Mouse (Mus musculus) midbrain, embryonic 10.5 days (tissue): ENCODE data around the gene Kdelr1. TPM values are rescaled to one million over a fixed set of nuclear protein-coding genes. Genes with fewer than 3 reads are reported as not detected.

ENCODE experiments used
- DNase-seq: peaks from one replicate; pipeline ENCODE4 v3.0.0-alpha.2; 2017; ENCODE audit warnings: low spot score
- H3K27ac ChIP-seq: fragments of 300-500 bp; sonication (generic); replicated peaks from 2 replicates; pipeline ENCODE4 v1.5.1; 2016; ENCODE audit warnings: mild to moderate bottlenecking
- H3K27me3 ChIP-seq: fragments of 300-500 bp; sonication (generic); 2 replicates; pipeline ENCODE4 v1.6.1; 2016; ENCODE audit warnings: low read depth, mild to moderate bottlenecking; ENCODE audit not compliant: poor library complexity, severe bottlenecking
- H3K36me3 ChIP-seq: fragments of 300-500 bp; sonication (generic); 2 replicates; pipeline ENCODE4 v1.6.1; 2016; ENCODE audit warnings: mild to moderate bottlenecking, moderate library complexity
- H3K4me1 ChIP-seq: fragments of 300-500 bp; sonication (generic); 2 replicates; pipeline ENCODE4 v1.6.1; 2016
- H3K4me3 ChIP-seq: fragments of 300-500 bp; sonication (generic); 2 replicates; pipeline ENCODE4 v1.5.1; 2016; ENCODE audit warnings: mild to moderate bottlenecking, moderate library complexity
- H3K9me3 ChIP-seq: fragments of 300-500 bp; sonication (generic); replicated peaks from 2 replicates; pipeline ENCODE4 v1.6.1; 2016; ENCODE audit warnings: mild to moderate bottlenecking
- WGBS: fragments of 180-500 bp; shearing (Covaris S2); methylation state at CpG from one replicate; pipeline ENCODE4 v1.1.7; 2016; 5-methylcytosine and 5-hydroxymethylcytosine counted together
- polyA plus RNA-seq: library from polyadenylated mRNA; unstranded; fragments of >200 nt; fragmentation: Nextera tagmentation; extraction: Ambion mirVana; gene quantifications from 2 replicates; pipeline ENCODE4 v1.2.1, GENCODE M21; 2016

The Kdelr1 gene
- polyA plus RNA-seq, 1 experiment from 2014 or later, result 39.0 TPM

DNA sequence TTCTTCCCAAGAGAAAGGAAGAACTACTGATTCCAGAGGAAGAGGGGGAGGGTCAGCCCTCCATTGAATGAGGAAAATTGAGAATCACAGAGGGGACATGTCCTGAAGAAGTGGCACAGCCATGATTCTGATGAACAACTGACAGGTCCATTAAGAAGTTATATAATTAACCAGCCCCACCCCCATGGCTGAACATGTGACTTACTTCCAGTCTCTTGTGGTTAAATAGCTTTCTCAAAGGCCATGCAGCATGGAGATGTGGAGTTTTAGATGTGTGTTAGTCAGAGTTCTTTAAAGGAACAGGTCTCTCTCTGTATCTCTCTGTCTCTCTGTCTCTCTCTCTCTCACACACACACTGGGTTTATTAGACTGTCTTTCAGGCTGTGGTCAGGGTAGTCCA, 35.8 kb downstream of the Kdelr1 start:
- H3K36me3 ChIP-seq, result peaks cover 42% of the 10 kb centered on the region

GRCm38 (mm10) chr7:45909145-45909544, 36.6 kb downstream of the Kdelr1 start:
- H3K36me3 ChIP-seq, result peaks cover 49% of the 10 kb centered on the region
- WGBS, result 96% methylated on average over 16 of the region's 16 CpGs

More for the DNA sequence above, 35.8 kb downstream of the Kdelr1 start:
- H3K9me3 ChIP-seq, result 0 out of 2 replicates have a peak, but pooled peaks cover 7% of the 10 kb centered on the region
- H3K4me3 ChIP-seq, result no peak overlapping the region
- no peak for DNase-seq
- no peak overlapping the region for H3K27ac ChIP-seq
- no peaks in the 10 kb centered on the region for H3K4me1 ChIP-seq
- H3K27me3 ChIP-seq, result no peaks in the 10 kb centered on the region

GRCm38 (mm10) chr7:45914067-45914466, 41.5 kb downstream of the Kdelr1 start:
- 88% methylated on average over 6 of the region's 6 CpGs for WGBS
- H3K27me3 ChIP-seq, result peaks cover 2% of the 10 kb centered on the region
- H3K9me3 ChIP-seq, result 0 out of 2 replicates have a peak, but pooled peaks cover 3% of the 10 kb centered on the region
- H3K27ac ChIP-seq, result no peak overlapping the region
- peaks cover 24% of the 10 kb centered on the region for H3K4me1 ChIP-seq
- H3K4me3 ChIP-seq, result no peak overlapping the region
- DNase-seq, result no peak
- peaks cover 35% of the 10 kb centered on the region for H3K36me3 ChIP-seq

More at GRCm38 (mm10) chr7:45909145-45909544, 36.6 kb downstream of the Kdelr1 start:
- Histone ChIP-seq H3K27me3 (no peaks in the 10 kb centered on the region), H3K4me3 (no peak overlapping the region), H3K27ac (no peak overlapping the region), H3K4me1 (no peaks in the 10 kb centered on the region), H3K9me3 (0 out of 2 replicates have a peak, but pooled peaks cover 3% of the 10 kb centered on the region)
- no peak for DNase-seq

- no peak overlapping the region for H3K4me3 ChIP-seq
- H3K4me1 ChIP-seq, result peaks cover 29% of the 10 kb centered on the region
- 0 out of 2 replicates have a peak, but pooled peaks cover under 1% of the 10 kb centered on the region for H3K9me3 ChIP-seq
- no peak for DNase-seq
- peaks cover 25% of the 10 kb centered on the region for H3K36me3 ChIP-seq
- peaks cover 4% of the 10 kb centered on the region for H3K27me3 ChIP-seq
- WGBS, result 87% methylated on average over 5 of the region's 5 CpGs
- H3K27ac ChIP-seq, result no peak overlapping the region
These were observed 42.4 kb downstream of the Kdelr1 start for GRCm38 (mm10) chr7:45915011-45915410.

- H3K27ac ChIP-seq, result peak overlapping the region; percentile 73
- peak; percentile 60 for DNase-seq
- peaks cover 17% of the 10 kb centered on the region for H3K27me3 ChIP-seq
- WGBS, result 38% methylated on average over 26 of the region's 26 CpGs
- H3K9me3 ChIP-seq, result no peaks in the 10 kb centered on the region
- H3K4me1 ChIP-seq, result peaks cover 34% of the 10 kb centered on the region
- H3K4me3 ChIP-seq, result peak overlapping the region; percentile 41
- H3K36me3 ChIP-seq, result peaks cover 12% of the 10 kb centered on the region
These were observed 43.8 kb downstream of the Kdelr1 start for GRCm38 (mm10) chr7:45916056-45917003.

GRCm38 (mm10) chr7:45917004-45917704, 44.6 kb downstream of the Kdelr1 start:
- H3K27ac ChIP-seq, result peak overlapping the region; percentile 73
- peak overlapping the region; percentile 41 for H3K4me3 ChIP-seq
- H3K36me3 ChIP-seq, result peaks cover 12% of the 10 kb centered on the region; the same call in 1 of the 2 replicates

GRCm38 (mm10) chr7:45917926-45918325, 45.4 kb downstream of the Kdelr1 start:
- H3K36me3 ChIP-seq, result peaks cover 11% of the 10 kb centered on the region; the same call in 1 of the 2 replicates
- H3K4me3 ChIP-seq, result 0 out of 2 replicates have a peak overlapping the region, but pooled peaks have one; percentile 41
- no peak for DNase-seq
- H3K27ac ChIP-seq, result peak overlapping the region; percentile 73; the same call in 1 of the 2 replicates
- no peaks in the 10 kb centered on the region for H3K9me3 ChIP-seq
- H3K4me1 ChIP-seq, result peaks cover 43% of the 10 kb centered on the region
- peaks cover 25% of the 10 kb centered on the region for H3K27me3 ChIP-seq
- WGBS, result 88% methylated on average over 15 of the region's 15 CpGs

More at GRCm38 (mm10) chr7:45917004-45917704, 44.6 kb downstream of the Kdelr1 start:
- WGBS, result 46% methylated on average over 13 of the region's 13 CpGs
- H3K4me1 ChIP-seq, result peaks cover 35% of the 10 kb centered on the region
- no peaks in the 10 kb centered on the region for H3K9me3 ChIP-seq
- H3K27me3 ChIP-seq, result peaks cover 21% of the 10 kb centered on the region
- DNase-seq, result no peak

- no peaks in the 10 kb centered on the region for H3K36me3 ChIP-seq
- H3K4me1 ChIP-seq, result peaks cover 54% of the 10 kb centered on the region
- H3K9me3 ChIP-seq, result no peaks in the 10 kb centered on the region
- H3K4me3 ChIP-seq, result no peak overlapping the region
- DNase-seq, result no peak
- no peak overlapping the region for H3K27ac ChIP-seq
- 62% methylated on average over 14 of the region's 14 CpGs for WGBS
- peaks cover 27% of the 10 kb centered on the region for H3K27me3 ChIP-seq
These were observed 46.6 kb downstream of the Kdelr1 start for GRCm38 (mm10) chr7:45919083-45919671.

GRCm38 (mm10) chr7:45919761-45920160, 47.2 kb downstream of the Kdelr1 start:
- WGBS, result 78% methylated on average over 4 of the region's 4 CpGs
- Histone ChIP-seq H3K36me3 (no peaks in the 10 kb centered on the region), H3K4me3 (no peak overlapping the region), H3K27ac (no peak overlapping the region), H3K27me3 (peaks cover 32% of the 10 kb centered on the region), H3K4me1 (peaks cover 59% of the 10 kb centered on the region), H3K9me3 (no peaks in the 10 kb centered on the region)
- DNase-seq, result no peak

- WGBS, result 52% methylated on average over 9 of the region's 9 CpGs
- peaks cover 32% of the 10 kb centered on the region for H3K27me3 ChIP-seq
- H3K4me1 ChIP-seq, result peaks cover 59% of the 10 kb centered on the region
- no peak overlapping the region for H3K27ac ChIP-seq
- no peak for DNase-seq
- no peak overlapping the region for H3K4me3 ChIP-seq
- no peaks in the 10 kb centered on the region for H3K9me3 ChIP-seq
- H3K36me3 ChIP-seq, result no peaks in the 10 kb centered on the region
These were observed 48.1 kb downstream of the Kdelr1 start for GRCm38 (mm10) chr7:45920583-45921241.

- H3K27me3 ChIP-seq, result peaks cover 32% of the 10 kb centered on the region
- 0 out of 2 replicates have a peak within 1 kb of the TSS, but pooled peaks have one; percentile 55 for H3K4me3 ChIP-seq
- 62% methylated on average over 9 of the region's 9 CpGs for WGBS
- DNase-seq, result no peak
- H3K27ac ChIP-seq, result peak within 1 kb of the TSS; percentile 85; the same call in 1 of the 2 replicates
- H3K4me1 ChIP-seq, result peaks cover 55% of the 10 kb centered on the region
- no peaks in the 10 kb centered on the region for H3K36me3 ChIP-seq
- no peaks in the 10 kb centered on the region for H3K9me3 ChIP-seq
These were observed 48.7 kb downstream of the Kdelr1 start, which contains the start of gene Emp3 for GRCm38 (mm10) chr7:45921242-45921621. Gene Emp3, minus strand, starts transcription at chr7:45921404.
